Mouse (Mus musculus) liver, postnatal 0 days (tissue): Measurements from ENCODE around the gene Tcn2. TPM values are rescaled to one million over a fixed set of nuclear protein-coding genes. Genes with fewer than 3 reads are reported as not detected.

ENCODE experiments used
- ATAC-seq: fragments of 200-750 bp; cut with Nextera tagmentation; 2 replicates; pipeline ENCODE4 v1.8.0; 2017; ENCODE audit warnings: mild to moderate bottlenecking, moderate library complexity
- DNase-seq: peaks from one replicate; pipeline ENCODE4 v3.0.0-alpha.2; 2016
- H3K27ac ChIP-seq: fragments of 300-500 bp; sonication (generic); 2 replicates; pipeline ENCODE4 v1.5.1; 2014; ENCODE audit warnings: antibody characterized with exemption, moderate library complexity, mild to moderate bottlenecking, low read depth
- H3K27me3 ChIP-seq: fragments of 300-500 bp; sonication (generic); 2 replicates; pipeline ENCODE4 v1.6.1; 2014; ENCODE audit warnings: low read length, control low read depth, mixed read lengths; ENCODE audit not compliant: insufficient read depth
- H3K36me3 ChIP-seq: fragments of 300-500 bp; sonication (generic); replicated peaks from 2 replicates; pipeline ENCODE4 v1.6.1; 2014; ENCODE audit warnings: mild to moderate bottlenecking, control low read depth, low read length, moderate library complexity, mixed read lengths; ENCODE audit not compliant: insufficient read depth
- H3K4me1 ChIP-seq: fragments of 300-500 bp; sonication (generic); 2 replicates; pipeline ENCODE4 v1.6.1; 2014; ENCODE audit warnings: antibody characterized with exemption, mild to moderate bottlenecking, control low read depth; ENCODE audit not compliant: insufficient read depth
- H3K4me2 ChIP-seq: fragments of 300-500 bp; sonication (generic); 2 replicates; pipeline ENCODE4 v1.6.1; 2014; ENCODE audit warnings: low read depth, mild to moderate bottlenecking, low read length, moderate library complexity, mixed read lengths
- H3K4me3 ChIP-seq: fragments of 300-500 bp; sonication (generic); 2 replicates; pipeline ENCODE4 v1.5.1; 2014; ENCODE audit warnings: low read depth, low read length
- H3K9ac ChIP-seq: fragments of 300-500 bp; sonication (generic); replicated peaks from 2 replicates; pipeline ENCODE4 v1.6.1; 2014; ENCODE audit warnings: mild to moderate bottlenecking, moderate library complexity
- H3K9me3 ChIP-seq: fragments of 300-500 bp; sonication (generic); 2 replicates; pipeline ENCODE4 v1.6.1; 2016; ENCODE audit warnings: mild to moderate bottlenecking, control low read depth, low read length, mixed read lengths
- CTCF ChIP-seq: sonication (generic); IDR thresholded peaks from 2 replicates; pipeline ENCODE4 v1.5.1; 2016; ENCODE audit warnings: antibody characterized with exemption, low read depth
- EP300 ChIP-seq: IDR thresholded peaks from 2 replicates; pipeline ENCODE4 v1.6.1; 2016; ENCODE audit warnings: antibody characterized with exemption, low read depth, mild to moderate bottlenecking
- WGBS: fragments of 180-500 bp; shearing (Covaris S2); extraction: QIAGEN DNeasy Blood & Tissue Kit; methylation state at CpG from one replicate; pipeline ENCODE4 v1.1.7; 2014; ENCODE audit not compliant: insufficient replicate concordance; 5-methylcytosine and 5-hydroxymethylcytosine counted together
- polyA plus RNA-seq: library from polyadenylated mRNA; unstranded; fragments of >200 nt; fragmentation: Nextera tagmentation; extraction: Ambion mirVana; gene quantifications from 2 replicates; pipeline ENCODE4 v1.2.1, GENCODE M21; 2015

Gene Tcn2
- polyA plus RNA-seq, 1 experiment from 2014 or later, result 61.3 TPM

- H3K36me3 ChIP-seq, result peaks cover 65% of the 10 kb centered on the region
These were observed 38.4 kb upstream of the Tcn2 start for GRCm38 (mm10) chr11:3970361-3970760.

GRCm38 (mm10) chr11:3969837-3970236 is 37.9 kb upstream of the Tcn2 start:
- Histone ChIP-seq H3K9ac (no peak overlapping the region), H3K36me3 (peaks cover 60% of the 10 kb centered on the region), H3K4me3 (no peak overlapping the region), H3K27ac (no peak overlapping the region), H3K4me2 (no peak overlapping the region), H3K4me1 (peaks cover 3% of the 10 kb centered on the region), H3K27me3 (no peaks in the 10 kb centered on the region), H3K9me3 (no peaks in the 10 kb centered on the region)
- WGBS, result 82% methylated on average over 3 of the region's 3 CpGs
- DNase-seq (no peak), ATAC-seq (no peak)
- TF ChIP-seq EP300 (no peak), CTCF (peak; percentile 38; the same call in 1 of the 2 replicates)

More at GRCm38 (mm10) chr11:3970361-3970760, 38.4 kb upstream of the Tcn2 start:
- no peak overlapping the region for H3K9ac ChIP-seq
- ATAC-seq (no peak), DNase-seq (no peak)
- WGBS, result 88% methylated on average over 7 of the region's 7 CpGs
- TF ChIP-seq CTCF (no peak), EP300 (no peak)
- H3K4me1 ChIP-seq, result no peaks in the 10 kb centered on the region; the same call in 1 of the 2 replicates
- no peak overlapping the region for H3K27ac ChIP-seq
- H3K4me2 ChIP-seq, result no peak overlapping the region
- H3K4me3 ChIP-seq, result no peak overlapping the region
- H3K9me3 ChIP-seq, result no peaks in the 10 kb centered on the region
- H3K27me3 ChIP-seq, result no peaks in the 10 kb centered on the region

GRCm38 (mm10) chr11:3964416-3965172 is 32.6 kb upstream of the Tcn2 start:
- ATAC-seq (peak; percentile 57), DNase-seq (no peak)
- peak overlapping the region; percentile 74 for H3K9ac ChIP-seq
- peak overlapping the region; percentile 86 for H3K27ac ChIP-seq
- TF ChIP-seq EP300 (no peak), CTCF (no peak)
- WGBS, result 5% methylated on average over 11 of the region's 11 CpGs
- H3K27me3 ChIP-seq, result no peaks in the 10 kb centered on the region
- peak overlapping the region; percentile 70 for H3K4me3 ChIP-seq
- H3K36me3 ChIP-seq, result peaks cover 14% of the 10 kb centered on the region
- no peaks in the 10 kb centered on the region for H3K9me3 ChIP-seq
- peak overlapping the region; percentile 84 for H3K4me2 ChIP-seq
- peaks cover 8% of the 10 kb centered on the region for H3K4me1 ChIP-seq

- H3K4me1 ChIP-seq, result peaks cover 8% of the 10 kb centered on the region
- H3K36me3 ChIP-seq, result peaks cover 12% of the 10 kb centered on the region
- under 1% methylated on average over 31 of the region's 31 CpGs for WGBS
- no peaks in the 10 kb centered on the region for H3K27me3 ChIP-seq
- TF ChIP-seq CTCF, result no peak
- TF ChIP-seq EP300, result peak; percentile 93
- DNase-seq (peak; percentile 83), ATAC-seq (peak; percentile 95)
- peak within 1 kb of the TSS; percentile 84 for H3K4me2 ChIP-seq
- peak within 1 kb of the TSS; percentile 86 for H3K27ac ChIP-seq
- H3K9me3 ChIP-seq, result no peaks in the 10 kb centered on the region
- peak within 1 kb of the TSS; percentile 70 for H3K4me3 ChIP-seq
- H3K9ac ChIP-seq, result peak within 1 kb of the TSS; percentile 74
These were observed 31.9 kb upstream of the Tcn2 start, which contains the start of gene Pes1 for GRCm38 (mm10) chr11:3963610-3964415. Gene Pes1 (plus strand): TSS chr11:3963975.

GRCm38 (mm10) chr11:3963155-3963554 is 31.2 kb upstream of the Tcn2 start:
- H3K4me3 ChIP-seq, result peak overlapping the region; percentile 70
- TF ChIP-seq EP300 (no peak), CTCF (no peak)
- no peaks in the 10 kb centered on the region for H3K27me3 ChIP-seq
- WGBS, result 78% methylated on average over 10 of the region's 10 CpGs
- no peak for DNase-seq
- H3K4me2 ChIP-seq, result peak overlapping the region; percentile 84
- no peaks in the 10 kb centered on the region for H3K9me3 ChIP-seq
- H3K27ac ChIP-seq, result 0 out of 2 replicates have a peak overlapping the region, but pooled peaks have one; percentile 1
- H3K9ac ChIP-seq, result no peak overlapping the region
- peak; percentile 31 for ATAC-seq
- H3K4me1 ChIP-seq, result peaks cover 8% of the 10 kb centered on the region
- peaks cover 9% of the 10 kb centered on the region for H3K36me3 ChIP-seq

- H3K4me2 ChIP-seq, result no peak overlapping the region
- no peak for TF ChIP-seq CTCF
- no peak for TF ChIP-seq EP300
- peaks cover 8% of the 10 kb centered on the region for H3K4me1 ChIP-seq
- DNase-seq (no peak), ATAC-seq (no peak)
- no peaks in the 10 kb centered on the region for H3K27me3 ChIP-seq
- no peak overlapping the region for H3K9ac ChIP-seq
- H3K4me3 ChIP-seq, result no peak overlapping the region
- no peaks in the 10 kb centered on the region for H3K9me3 ChIP-seq
- 67% methylated on average over 3 of the region's 3 CpGs for WGBS
- no peak overlapping the region for H3K27ac ChIP-seq
- no peaks in the 10 kb centered on the region for H3K36me3 ChIP-seq
These were observed 29.8 kb upstream of the Tcn2 start for GRCm38 (mm10) chr11:3961761-3962160.
